Mouse (Mus musculus) liver, adult 10 weeks (tissue): ENCODE results near the gene Primpol. TPM values are rescaled to one million over a fixed set of nuclear protein-coding genes. Genes with fewer than 3 reads are reported as not detected.

Experiments used
- polyA plus RNA-seq: library from polyadenylated mRNA; stranded (reverse); fragments of 350-450 nt; fragmentation: Illumina TruSeq; extraction: RNeasy Lipid Tissue Mini Kit (QIAGEN cat#74804); gene quantifications from one replicate; pipeline ENCODE4 v1.2.3, GENCODE M21; 2014; ENCODE audit warnings: low read depth, low replicate concordance

Gene Primpol
- polyA plus RNA-seq, result 7.2 TPM

GRCm38 (mm10) chr8:46616879-46617689 is at the start of gene Primpol, which contains the start of gene Casp3:
Gene Primpol (minus strand): TSS chr8:46617212.
Gene Casp3 (plus strand): TSS chr8:46617291.

GRCm38 (mm10) chr8:46551615-46552440 is 65.2 kb downstream of the Primpol start, which contains the start of gene Cenpu:
Gene Cenpu (plus strand): TSS chr8:46552028.

Other genes starting within 250 kb of the Primpol start
- gene Acsl1, start 146.2 kb downstream of the Primpol start, polyA plus RNA-seq, result 514 TPM
- gene Cenpu, start 65.2 kb downstream of the Primpol start, polyA plus RNA-seq, result 0.77 TPM
- gene Casp3, start 79 bp upstream of the Primpol start, polyA plus RNA-seq, result 36.1 TPM
- 152 TPM for gene Irf2, start 122.5 kb upstream of the Primpol start, polyA plus RNA-seq